Mouse (Mus musculus) brain, embryonic 18.5 days (tissue): Measurements from ENCODE around the gene Faf1.
"Not testable (repeated sequence)": the region's sequence is repeated elsewhere in the genome, so short reads cannot be mapped to it uniquely, and the experiment has no call there.

ENCODE experiments used
- DNase-seq: peaks from one replicate; pipeline ENCODE4 v3.0.0-alpha.2; 2012; ENCODE audit warnings: low read depth, low spot score

Faf1 gene

DNA sequence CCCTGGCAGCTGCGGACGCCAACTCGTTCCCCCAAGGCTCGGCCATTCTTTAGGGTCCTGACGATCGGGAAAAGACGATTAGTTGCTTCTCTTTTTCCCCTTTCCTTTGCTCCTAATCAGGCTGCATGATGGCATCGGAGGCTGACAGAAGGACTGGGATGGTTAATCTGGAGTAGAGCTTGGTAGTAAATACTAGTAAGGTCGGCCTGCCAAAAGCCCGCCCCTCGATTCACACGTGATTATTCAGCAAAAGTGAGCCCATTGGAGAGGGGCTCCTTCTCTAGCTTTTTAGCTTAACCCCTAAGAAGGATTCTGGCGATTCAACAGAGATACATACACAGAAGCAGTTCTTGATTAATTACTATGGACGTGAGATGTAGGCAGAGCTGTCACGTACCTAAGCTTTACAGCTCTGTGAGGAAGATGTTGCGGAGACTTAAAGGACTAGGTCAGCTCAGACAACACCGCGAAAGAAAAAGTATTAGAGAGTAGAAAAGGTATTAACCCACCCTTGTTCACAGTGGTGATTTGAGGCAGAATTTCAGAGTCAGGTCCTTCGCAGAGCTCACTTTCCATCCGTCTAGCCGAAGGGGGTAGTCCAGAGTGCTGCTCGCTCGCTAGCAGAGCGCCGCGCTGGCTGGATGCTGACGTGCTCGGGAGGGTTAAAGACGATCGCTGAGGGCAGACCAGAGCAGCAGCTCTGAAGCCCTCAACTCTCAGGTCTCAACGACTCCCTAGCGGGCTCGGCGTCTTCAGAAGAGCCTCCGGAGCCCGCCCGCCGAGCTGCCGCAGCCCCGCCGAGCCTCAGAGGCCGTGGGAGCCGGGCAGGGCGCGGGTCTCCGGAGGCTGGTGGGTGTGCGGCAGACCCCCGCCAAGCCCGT lies 11.0 kb upstream of the Faf1 start:
- no peak for DNase-seq

DNA sequence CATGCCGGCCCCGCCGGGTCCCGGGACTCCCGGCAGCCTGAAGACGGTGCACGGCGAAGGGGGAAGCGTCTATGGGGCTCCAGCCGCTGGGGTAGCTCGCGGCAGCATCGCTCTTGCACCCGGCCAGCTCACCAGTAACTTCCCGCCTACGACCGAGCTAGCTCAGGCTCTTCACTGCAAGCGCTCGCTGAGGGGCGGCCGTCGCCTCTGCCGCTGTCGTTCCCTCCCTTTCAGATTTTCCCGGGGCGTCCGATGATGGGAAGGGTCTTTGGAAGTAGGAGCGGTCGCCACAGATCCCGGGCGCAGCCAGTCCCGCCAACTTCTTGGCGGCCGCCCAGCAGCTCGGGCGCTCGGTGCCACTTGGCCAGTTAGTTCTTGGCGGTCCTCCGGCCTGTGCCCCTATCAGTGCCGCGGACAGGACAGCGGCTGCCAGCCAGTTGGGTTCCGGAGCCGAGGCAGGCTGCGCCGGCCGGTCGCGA lies 10.4 kb upstream of the Faf1 start:
- no peak for DNase-seq

DNA sequence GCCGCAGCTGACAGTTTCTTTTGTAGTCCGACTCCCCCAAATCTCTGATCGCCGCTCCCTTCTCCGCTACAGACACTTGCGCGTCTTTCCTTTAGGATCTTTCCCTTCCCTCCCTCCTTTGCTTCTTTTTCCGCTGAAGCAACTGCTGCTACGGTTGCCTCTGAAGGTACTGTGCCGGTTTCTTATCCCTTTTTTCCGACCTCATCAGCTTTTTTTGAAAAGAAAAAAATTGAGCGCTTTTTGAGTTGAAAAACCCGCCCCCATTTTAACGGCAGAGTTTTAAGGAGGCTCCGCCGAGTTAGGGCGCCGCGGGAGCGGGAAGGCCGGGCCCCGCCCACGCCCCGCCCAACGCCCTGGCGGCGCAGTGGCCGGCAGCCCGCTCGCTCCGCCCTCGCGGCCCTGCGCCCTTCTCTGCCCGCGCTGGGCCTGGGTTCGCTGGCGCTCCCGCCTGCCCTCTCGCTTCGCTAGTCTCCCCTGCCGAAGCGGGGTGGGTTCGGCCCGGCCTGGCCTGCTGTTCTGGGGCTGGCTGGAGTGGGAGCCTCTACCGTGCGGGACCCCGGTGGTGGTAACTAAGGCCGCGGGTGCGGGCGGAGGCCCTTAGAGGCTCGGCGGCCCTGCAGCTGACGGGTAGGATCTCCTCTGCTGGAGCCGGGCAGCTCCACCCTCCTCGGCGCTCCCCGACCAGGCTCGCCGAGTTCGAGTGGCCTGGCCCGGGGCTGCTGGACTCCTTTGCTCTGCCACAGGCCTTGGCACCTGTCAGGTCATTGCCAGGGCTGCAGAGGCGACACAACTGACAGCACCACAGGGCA lies 9.7 kb upstream of the Faf1 start, which contains the start of gene Cdkn2c:
Gene Cdkn2c (minus strand): TSS at position 729 of the 809 bp plus-strand sequence.
- no peak for DNase-seq

DNA sequence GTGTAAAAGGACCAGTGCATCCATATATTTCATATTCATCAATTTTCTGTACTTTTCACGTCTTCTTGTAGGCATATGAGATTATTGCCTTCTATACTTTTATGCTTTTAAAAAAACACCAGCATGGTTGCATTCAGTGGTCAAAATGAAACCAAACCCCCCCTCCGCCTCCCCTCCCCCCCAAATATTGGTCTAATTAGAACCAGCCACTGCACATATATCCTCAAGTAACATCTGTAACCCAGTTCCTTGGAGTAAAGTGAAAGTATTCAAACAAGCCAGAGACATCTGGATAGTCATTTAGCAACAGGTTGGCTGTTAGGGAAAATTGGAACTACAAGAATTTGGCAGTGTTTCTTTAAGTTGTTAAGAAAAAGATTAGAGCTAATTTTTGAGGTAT lies 8.9 kb upstream of the Faf1 start:
- DNase-seq = no peak

DNA sequence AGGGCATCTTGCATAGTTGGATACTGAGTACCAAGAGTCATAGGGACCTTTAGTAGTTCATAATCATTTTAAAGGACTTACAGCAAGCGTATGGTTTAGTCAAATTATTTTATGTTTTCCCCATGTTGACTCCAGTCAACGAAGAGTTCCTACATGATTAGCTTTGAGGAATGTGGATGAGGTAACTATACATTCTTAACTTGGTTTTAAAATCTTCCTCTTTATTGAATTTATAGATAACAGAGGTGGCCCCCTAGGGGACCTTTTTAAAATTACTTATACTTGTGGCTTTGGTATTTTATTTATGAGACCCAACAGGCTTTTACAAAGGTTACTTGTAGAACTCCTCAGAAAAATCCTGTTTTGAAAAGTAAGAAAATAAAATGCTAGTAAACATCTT lies 6.2 kb upstream of the Faf1 start:
- no peak for DNase-seq

DNA sequence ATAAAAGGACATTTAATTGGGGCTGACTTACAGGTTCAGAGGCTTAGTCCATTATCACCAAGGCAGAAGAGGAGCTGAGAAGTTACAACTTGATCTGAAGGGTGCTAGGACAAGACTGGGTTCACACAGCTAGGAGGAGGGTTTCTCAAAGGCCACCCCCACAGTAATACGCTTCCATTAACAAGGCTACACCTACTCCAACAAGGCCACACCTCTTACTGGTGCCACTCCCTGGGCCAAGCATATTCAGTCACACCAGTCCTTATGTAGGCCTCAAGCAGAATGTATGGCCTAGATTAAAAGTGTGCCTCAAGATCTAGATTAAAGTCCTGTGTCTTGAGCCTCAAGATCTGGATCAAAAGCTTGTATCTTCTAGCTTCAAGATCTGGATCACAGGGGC lies 4.4 kb upstream of the Faf1 start:
- DNase-seq = no peak

DNA sequence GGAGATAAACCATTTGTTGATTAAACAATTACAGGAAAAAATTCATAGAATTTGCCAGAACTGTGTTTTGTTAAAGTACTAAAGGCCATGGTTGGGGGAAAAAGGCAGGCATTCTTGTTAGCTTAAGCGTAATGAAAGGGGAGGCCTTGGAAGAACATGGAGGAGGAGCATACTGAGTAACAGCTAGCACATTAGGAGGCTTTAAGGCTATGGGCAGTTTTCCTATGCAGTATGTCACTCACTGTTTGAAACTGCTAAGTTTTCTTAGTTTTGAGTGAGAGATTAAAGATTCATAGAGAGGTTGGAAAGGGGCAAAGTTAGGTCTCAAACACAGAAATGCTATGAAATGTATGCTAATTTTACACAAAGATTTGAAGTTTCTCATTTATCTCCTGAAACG lies 2.3 kb upstream of the Faf1 start:
- no peak for DNase-seq

DNA sequence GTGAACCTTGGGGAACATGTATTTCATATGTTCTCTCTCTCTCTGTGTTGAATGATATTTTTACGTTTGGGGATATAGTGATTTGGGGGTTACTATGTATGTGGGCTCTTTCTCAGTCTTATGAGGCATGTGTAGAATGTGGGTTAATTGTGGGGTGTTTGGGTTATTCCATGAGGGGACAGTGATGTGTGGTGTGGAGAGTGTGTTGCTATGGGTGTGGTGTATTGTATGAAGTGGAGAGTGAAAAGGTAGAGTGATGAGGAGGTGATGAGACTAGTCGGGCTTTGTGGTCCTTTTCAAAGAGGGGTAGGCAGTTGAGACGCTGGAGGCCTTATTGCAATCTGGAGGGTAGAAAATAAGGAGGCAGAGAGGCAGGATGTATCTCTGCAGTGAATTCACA lies 833 bp downstream of the Faf1 start:
- no peak for DNase-seq

DNA sequence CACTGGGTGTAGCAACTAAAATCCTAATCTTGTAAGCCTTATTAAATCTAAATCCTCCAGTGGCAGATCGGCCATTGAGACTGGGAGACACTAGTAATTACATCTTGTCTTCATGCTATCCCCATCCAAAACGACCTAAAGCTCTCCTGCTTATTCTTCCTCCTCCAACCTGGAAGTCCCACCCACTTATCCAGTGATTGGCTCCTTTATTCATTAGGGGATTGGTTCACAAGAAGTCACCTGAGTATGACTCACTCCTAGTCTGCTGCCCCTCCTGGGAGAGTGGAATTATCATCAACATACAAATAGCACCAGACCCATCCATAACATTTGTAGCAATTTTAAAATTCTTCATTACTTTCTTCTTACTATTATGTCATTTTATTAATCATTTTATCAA lies 7.2 kb downstream of the Faf1 start:
- no peak for DNase-seq

DNA sequence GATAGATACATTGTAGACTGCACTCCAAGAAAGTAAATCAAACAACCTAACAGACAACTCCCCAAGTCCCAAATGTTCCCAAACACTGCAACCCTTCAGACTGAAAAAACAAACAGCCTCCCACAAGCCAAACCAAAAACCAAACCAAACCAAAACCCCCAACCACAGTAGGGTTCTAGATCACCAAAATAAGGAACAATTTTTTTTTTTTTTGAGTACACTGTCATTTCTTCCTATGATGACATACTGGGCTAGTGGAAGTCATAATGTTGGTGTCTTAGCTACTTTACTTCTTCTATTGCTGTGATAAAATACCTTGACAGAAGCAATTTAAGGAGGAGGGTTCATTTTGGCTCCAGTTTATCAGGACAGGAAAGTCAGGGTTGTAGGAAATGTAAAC lies 16.3 kb downstream of the Faf1 start:
- DNase-seq = no peak

DNA sequence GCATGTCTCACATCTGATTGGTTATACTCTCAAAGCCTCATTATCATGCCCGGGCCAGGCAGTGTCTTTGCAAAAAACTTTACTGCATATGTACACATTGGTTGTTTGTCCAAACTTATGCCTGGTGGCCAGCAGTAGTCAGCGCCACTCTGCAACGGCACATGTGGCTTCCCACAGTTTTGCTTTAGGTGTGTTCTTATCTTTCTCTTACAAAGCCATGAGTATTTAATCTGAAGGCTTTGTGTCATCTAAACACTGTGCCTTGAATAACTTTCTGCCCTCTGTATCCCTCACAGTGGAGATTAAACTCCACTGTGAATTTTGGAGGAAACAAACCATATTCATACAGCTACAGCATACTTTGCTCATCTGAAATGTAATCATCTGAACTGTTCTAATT lies 24.3 kb downstream of the Faf1 start:
- DNase-seq = not testable (repeated sequence)

DNA sequence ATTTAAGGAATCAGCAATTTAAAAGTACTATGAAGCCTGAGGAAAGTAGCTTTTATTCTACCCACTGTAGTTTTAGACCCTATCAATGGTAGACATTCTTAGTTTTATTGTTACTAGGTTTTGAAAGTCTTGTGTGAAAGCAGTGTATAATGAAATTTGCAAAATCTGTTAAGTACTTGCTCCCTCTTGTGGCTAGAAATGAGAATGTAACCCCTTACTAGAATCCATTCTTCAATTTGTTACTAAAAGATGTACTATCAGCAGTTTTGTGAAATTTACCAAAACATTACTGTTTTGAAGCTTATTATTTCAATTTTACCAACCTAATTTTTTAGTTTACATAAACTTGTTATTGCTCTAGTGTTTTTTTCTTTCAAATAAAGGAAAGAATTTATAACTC lies 27.2 kb downstream of the Faf1 start:
- DNase-seq = peak; percentile 16

DNA sequence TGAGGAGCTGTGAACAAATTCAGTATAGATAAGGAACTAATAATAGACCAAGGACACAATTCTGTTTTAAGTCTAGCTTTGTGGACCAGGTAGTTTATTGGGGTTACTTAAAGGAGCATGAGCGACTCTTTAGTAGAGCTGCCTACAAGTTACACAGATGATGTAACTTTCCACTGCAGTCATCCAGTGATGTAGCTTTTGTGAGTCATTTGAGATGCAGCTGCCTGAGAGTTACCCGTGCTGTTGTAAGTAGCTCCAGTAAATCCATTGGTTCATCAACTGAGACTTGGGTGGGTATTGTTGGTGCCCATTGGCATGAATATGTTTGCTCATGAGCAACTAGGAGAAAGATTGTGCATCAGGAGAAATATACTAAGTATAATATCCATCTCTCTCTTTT lies 29.0 kb downstream of the Faf1 start:
- DNase-seq = no peak

DNA sequence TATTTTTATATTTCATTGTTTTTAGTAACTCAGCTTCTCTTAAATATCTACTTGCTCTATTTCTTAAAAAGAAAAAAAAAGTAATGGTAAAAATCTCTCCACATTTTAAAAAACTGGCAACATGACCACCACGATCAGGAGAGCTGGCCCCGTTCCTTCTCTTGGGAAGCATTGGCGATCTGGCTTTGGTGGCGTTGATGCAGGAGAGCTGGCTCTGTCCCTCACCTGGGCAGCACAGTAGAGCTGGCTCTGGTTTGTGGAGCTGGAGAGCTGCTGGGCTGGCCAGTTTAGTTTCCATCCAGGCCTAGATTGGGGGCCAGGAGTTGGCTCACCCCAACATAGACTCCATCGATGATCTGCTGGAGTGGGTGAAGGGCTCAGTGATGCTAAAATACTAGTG lies 42.9 kb downstream of the Faf1 start:
- DNase-seq = no peak

DNA sequence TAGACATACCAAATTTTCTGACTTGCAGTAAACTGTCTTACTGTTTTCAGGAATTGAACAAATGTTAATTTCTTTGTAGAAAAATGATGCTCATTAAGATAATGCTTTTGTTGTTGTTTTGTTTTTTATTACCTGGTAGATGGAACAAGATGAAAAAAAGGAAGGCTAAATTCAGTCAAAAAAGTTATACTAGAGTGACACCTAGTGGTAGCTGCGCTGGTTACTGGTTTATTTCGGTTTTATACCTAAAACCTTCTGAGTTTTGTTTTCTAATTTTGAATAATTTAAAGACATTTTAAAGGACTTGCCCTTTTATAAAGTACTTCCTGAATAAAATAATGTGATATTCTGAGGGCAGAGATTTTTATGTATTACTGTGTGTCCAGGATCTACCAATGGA lies 52.9 kb downstream of the Faf1 start:
- no peak for DNase-seq

DNA sequence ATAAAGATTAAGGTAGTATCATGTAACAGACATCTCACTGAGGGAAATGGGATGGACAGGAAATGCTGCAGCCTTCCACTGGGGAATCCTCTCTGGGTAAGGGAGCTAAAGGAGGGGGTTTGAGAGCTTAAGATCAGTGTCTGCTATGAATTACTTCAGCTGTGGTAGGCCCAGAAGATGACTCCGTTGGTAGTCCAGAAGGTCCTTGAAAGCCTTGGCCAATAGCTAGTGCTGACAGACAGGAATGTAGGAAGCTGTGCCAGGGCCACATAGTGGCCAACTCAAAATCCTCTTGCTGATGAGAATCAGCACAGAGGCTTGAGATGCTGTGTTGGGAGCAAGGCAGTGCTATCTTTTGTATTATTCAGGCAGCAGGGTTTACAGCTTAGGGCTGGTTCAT lies 59.4 kb downstream of the Faf1 start:
- DNase-seq = no peak

DNA sequence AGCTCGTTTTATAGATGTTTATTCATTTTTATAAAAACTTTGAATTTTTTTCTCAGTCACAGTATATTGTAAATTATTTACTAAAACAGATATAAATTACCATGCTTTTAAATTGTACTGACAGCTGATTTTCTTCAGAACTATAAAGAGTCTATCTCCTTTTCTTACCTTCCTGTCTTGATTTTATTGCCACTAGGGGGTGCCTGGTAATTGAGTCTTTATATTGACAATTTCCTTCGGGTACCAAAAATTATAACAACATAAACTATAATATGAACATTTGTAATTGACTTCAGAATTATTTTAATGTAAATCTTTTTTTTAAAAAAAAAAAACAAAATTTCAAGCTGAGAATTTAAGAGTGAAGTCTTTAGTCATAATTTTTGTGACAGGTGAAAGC lies 67.6 kb downstream of the Faf1 start:
- DNase-seq = no peak

DNA sequence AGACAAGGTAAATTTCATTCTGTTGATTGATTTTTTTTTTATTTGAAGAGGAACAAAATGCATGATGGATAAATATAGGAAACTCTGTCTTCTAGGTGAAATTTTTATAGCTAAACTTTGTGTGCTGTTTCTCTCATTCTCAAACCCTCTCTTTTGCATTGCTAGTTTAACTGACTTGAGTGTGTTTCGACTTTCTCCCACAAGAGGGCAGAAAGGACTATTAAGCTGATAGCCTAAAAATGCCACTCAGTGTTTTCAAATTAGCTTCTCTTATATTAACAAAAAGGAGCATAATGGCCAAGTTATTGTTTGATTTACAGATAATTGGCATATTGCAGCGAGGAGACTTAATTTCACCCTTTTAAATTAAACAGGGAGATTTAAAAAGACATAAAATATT lies 82.6 kb downstream of the Faf1 start:
- DNase-seq = peak; percentile 45

DNA sequence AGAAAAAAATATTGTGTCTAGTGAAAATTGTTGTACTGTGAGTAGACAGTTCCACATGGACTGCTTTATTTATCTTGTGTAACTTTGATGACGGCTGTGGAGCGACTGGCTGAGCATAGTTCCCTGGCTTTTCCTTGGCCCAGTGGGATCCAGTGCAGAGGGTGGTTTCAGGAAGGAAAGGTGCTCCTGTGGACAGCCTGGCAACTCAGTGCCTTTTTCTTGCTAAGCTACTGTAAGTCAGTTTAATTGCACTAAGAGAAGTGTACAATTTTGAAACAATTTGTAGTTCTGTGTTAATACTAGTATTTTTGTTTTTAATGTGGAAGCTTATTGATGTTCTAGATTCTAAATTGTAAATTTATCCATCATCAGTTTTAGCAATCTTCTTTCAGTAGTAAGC lies 83.5 kb downstream of the Faf1 start:
- DNase-seq = no peak

DNA sequence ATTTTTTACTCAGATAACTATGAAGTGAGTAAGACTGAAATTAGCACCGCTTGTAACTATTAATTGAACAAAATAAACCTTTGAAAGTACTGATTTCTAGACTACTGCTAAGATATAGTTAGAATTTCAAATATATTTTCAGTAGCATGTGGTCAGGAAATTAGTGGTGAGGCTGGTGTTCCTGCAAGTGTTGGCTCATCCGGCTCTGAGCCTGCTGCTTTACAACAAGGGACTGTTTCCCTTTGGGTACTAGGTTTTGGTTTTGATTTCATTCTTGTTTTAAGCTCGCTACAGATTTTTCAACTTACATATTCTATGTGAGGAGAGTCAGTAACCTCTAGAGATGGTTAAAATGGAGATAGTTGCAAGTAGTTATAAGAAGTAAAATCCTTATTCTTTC lies 84.1 kb downstream of the Faf1 start:
- no peak for DNase-seq

DNA sequence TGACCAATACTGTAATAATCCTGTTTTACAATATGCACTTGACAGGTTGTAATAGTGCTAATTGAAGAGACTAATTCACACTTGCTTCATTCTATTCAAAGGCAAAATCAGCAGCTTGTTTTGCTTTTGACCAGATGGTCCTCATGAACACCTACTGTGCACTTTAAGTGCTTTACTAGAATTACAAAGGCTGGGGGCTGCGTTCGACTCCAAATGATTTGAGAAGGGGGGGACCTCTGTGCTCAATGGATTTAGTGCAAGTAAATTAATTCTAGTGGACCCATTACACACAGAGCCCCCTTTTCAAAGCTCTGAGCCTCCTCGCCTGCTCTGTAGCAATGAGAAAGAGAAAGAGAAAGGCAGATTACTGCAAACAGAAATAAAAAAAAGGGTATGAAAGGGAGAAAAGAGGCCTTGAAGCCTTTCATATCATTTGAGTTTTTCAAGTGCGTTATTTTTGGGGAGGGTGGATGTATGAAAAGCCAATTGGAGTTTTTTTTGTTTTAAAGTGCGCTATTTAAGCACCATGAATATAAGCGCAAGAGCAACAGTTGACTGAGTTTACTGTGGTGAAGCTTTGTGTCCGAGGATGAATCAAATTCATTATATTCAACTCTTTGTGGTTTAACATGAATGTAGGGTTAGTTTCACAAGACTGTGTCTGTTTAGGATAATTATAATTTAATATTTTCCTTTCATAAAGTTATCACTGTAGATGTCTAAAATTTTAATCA lies 86.5 kb downstream of the Faf1 start:
- DNase-seq = peak; percentile 49

DNA sequence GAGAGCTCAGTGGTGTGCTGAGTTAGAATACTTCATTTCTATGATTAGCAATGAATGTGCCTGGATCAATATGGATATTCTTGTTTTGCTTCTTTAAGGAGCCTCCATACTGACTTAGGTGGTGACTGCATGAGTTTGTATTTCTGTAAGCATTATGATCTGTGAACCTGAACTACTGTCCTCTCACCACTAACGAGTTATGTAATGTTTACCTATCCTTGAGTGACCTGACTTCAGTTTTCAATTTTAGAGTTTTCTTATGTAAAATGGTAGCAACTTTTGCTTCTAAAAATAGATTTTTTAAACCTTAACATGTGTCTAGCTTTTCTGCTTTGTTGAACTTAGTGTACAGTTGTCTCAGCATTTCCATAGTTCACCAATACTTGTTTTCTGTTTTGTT lies 92.7 kb downstream of the Faf1 start:
- no peak for DNase-seq
